Mouse (Mus musculus) ES-CJ7 (cell line): Measurements from ENCODE around the gene Strn4.
A peak's percentile ranks its signal among the peaks of the same experiment; 100 is the strongest.

Source experiments
- DNase-seq: peaks from one replicate; pipeline ENCODE4 v3.0.0; 2011; ENCODE audit warnings: low read depth, low spot score

The Strn4 gene

DNA sequence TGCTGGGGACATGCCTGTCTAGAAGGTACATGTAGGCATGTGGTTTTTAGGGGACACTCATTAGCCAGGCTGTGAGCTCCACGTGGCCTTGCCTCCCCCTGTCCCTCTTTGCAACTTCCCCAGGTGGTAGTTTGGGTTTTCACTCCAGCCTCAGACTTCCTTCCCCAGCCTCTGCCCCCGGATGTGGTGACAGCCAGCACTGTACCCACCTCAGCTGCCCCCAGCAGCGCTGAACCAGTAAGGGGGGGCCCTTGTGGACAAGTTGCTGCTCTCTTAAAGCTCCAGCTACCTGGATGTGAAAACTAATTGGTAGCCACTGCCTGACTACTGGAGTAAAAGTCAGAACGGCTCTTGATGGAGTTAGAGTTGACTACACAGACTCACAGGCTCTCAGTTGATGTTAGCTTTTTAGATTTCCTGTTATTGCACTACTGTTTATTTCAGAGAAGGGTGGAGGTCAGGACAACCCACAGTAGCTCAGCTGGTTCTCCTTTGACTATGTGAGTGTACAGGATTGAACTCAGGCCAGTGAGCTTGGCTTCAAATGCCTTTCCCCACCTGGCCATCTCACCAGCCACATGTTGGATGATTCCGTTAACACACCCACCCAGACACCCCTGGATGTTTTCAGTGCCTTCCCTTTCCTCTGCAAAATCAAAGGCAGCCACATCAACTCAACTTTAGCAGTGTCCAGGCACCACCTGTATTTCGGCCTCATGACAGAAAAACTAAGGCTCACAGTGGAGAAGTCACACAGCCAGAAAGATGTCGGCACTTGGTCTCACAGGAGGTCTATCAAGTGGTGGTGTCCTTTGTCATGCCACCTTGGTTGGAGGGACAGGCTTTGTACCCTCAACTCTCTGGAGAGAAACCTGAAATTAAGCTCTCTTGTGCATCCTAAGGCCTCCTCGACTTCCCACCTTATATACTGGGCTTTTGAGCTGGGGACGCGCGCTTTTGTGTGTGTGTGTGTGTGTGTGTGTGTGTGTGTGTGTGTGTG lies 26.2 kb downstream of the Strn4 start:
- no peak for DNase-seq

DNA sequence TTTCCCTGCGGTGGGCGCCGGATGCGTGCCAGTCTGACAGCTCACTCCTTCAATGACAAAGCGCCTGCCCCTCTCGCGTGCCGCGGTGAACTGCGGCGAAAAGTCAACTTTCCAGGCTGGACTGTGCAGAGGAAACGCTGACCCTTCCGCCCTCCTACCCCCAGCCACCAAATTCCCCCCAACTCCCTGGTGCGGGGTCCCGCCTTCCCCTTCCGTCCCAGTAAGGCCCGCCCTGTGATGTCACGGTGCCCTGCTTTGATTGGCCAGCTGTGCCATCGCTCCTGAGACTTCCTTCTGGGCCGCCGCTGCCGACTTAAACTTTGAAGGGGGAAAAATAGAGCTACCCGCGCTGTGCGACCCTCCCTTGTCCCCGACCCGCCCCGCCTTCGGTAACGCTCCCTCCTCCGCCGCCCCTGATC lies 27.0 kb downstream of the Strn4 start, which contains the start of gene Prkd2:
Prkd2 (plus strand) TSS at position 258 of the 419 bp plus-strand sequence.
- DNase-seq: peak; percentile 69

DNA sequence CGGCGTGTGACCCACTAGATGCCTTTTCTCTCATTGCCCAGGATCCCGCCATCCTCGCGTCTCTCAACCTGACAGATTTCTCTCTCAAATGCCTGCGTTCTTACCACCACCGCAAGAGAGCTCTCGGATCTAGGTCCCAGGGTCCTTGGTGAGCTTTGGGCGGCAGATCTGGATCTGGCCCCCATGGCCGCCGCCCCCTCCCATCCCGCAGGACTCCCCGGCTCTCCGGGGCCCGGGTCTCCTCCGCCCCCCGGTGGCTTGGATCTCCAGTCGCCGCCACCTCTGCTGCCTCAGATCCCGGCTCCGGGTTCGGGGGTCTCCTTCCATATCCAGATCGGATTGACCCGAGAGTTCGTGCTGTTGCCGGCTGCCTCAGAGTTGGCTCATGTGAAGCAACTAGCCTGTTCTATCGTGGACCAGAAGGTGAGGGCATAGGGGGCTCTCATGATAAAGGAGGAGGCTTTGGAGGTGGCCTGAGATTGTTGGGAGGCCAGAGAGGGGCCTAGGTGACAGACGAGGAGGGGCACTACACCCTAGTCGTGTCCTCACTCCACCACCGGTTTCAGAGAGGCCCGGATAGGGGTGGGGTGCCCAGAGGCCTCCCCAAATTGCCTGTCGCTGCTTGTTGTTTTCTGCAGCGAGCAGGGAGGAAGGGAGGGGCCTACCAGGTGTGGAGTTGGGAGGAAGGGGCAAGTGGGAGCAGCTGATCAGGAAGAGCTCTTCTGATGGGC lies 27.9 kb downstream of the Strn4 start:
- no peak for DNase-seq

DNA sequence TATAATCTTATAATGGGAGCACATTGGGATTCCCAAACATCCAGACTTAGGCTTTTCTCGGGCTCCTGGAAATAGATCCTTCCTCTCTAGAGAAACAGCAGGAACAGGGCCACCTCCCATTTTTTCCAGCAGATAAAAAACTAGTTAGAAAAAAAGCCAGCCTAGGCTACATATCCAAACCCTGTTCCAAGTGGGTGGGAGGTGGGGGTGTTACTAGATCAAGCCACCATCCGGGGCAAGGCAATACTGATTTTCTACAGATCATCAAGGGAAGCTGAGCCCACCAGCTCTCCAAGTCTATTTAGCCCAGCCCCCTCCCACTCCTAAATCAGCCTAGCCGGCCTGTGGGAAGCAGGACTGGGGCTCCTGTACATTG lies 29.0 kb downstream of the Strn4 start:
- no peak for DNase-seq

DNA sequence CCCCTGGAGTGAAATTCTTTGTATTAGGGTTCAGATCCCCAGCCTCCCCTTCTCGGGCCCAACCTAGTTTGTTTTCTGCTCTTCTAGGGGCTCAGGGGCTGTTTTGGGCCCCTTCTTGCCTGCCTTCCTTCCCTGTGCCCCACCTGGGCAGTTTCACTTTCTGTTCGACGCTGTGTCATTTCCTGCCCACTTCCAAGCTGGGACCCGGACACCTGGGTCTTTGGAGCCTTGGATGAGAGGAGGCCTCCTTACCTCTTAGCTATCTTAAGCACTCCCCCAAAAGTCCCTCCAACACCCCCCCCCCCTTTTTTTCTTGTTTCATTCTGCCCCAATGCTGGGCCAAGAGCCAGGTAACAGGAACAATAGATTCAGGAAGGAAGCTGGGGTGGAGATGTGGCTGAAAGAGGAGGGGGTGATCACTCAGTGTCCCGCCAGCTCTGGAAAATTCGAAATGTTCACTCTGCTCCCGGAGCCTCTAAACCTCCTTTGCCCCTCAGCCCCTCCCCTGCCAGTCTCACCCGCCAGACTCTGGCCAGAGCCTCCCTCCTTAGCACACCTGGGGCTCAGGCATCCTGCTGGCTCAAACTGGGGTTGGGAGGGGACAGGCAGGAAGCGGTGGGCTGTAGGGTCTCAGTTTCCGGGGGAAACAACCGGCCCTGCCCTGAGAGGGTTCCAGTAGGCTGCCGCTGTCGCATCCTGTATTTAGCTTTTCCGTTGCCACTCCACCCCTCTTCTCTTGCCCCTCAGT lies 29.6 kb downstream of the Strn4 start:
- peak; percentile 40 for DNase-seq

DNA sequence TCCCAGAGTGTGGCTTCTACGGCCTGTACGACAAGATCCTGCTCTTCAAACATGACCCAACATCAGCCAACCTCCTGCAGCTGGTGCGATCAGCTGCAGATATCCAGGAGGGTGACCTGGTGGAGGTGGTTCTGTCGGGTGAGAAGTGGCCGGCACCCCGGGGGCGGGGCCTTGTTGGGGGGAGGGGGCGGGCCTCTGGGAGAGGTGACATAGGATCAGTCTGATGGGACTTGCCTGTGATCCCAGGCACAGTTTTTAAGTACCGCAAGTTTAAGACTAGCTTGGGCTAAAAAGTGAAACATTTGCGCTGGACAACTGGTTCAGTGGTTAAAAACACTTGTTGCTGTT lies 30.1 kb downstream of the Strn4 start:
- no peak for DNase-seq

DNA sequence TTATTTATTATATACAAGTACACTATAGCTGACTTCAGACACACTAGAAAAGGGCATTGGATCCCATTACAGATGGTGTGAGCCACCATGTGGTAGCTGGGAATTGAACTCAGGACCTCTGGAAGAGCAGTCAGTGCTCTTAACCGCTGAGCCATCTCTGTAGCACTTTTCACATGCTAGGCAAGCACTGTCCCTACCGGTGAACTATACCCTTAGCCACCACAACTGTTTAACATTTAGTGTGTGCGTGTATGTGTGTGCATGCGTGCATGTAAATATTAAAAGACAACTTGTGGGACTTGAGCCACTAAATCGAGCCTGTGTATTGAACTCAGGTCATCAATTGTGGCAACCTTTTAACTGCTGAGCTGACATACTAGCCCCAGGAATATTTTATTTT lies 31.1 kb downstream of the Strn4 start:
- no peak for DNase-seq

DNA sequence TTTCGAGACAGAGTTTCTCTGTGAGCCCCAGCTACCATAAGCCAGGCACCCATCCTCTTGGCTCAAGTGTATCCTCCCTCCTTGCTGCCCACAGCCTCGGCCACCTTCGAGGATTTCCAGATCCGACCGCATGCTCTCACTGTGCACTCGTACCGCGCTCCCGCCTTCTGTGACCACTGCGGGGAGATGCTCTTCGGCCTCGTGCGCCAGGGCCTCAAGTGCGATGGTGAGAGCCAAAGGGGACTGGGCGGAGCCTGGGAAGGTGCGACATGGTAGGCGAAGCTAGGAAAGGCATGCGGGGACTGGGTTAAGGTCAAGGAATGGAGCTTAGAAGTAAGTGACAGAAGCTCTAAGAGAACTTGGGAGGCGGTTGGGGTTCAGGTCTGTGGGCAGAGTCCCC lies 31.8 kb downstream of the Strn4 start:
- DNase-seq: peak; percentile 55

DNA sequence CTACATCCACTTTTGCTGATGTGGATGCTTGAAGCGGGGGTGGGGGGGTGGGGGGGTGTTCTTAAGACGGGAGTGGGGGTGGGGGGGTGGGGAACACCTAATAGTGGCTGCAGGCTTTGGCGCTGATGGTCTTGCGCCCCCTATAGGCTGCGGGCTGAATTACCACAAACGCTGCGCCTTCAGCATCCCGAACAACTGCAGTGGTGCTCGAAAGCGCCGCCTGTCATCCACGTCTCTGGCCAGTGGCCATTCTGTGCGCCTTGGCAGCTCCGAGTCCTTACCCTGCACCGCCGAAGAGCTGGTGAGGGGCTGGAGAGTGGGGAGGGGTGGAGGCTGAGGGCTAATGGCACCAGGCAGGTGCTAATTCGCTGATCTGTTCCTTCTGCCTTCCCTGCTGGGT lies 32.9 kb downstream of the Strn4 start:
- DNase-seq: peak; percentile 67

DNA sequence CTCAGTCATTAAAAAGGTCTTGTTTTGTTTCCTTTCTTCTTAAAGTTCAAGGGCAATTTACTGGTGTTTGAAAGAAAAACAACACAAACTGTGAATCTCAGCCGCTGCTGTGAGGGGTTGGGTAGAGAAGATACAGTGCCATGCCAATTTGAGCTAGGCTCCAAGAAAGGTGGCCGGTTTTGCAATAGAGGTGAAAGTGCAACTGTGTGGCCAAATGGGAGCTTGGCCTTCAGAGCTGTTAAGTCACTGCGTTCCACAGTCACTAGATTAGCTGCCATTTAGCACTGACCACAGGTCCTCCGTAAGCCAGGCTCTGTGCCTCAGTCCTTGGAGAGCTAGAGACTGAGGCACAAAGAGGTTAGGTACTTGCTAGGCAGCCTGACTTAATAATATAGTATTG lies 35.9 kb downstream of the Strn4 start:
- DNase-seq: no peak

DNA sequence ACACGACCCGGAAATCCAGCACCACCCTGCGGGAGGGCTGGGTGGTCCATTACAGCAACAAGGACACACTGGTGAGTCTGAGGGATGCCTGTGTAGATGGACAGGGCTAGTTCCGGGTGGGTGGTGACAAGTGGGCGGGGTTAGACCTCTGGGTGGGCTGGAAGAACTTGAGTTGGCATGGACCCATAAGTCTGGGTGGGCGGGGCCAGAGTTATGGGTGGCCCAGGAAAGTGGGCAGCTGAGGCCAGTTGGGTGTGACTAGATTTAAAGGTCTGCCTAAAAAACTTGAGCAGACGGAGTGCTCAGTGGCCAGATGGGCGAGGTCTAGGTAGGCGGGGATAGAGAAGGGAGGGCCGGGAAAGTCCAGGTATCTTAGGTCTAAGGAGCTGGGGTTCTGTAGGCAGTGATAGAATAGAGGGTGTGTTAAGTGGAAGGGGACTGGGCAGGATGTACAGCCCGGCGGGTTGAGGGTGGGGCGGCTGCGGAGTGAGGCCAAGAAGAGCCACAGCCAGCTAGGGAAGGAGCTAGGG lies 37.7 kb downstream of the Strn4 start:
- no peak for DNase-seq

DNA sequence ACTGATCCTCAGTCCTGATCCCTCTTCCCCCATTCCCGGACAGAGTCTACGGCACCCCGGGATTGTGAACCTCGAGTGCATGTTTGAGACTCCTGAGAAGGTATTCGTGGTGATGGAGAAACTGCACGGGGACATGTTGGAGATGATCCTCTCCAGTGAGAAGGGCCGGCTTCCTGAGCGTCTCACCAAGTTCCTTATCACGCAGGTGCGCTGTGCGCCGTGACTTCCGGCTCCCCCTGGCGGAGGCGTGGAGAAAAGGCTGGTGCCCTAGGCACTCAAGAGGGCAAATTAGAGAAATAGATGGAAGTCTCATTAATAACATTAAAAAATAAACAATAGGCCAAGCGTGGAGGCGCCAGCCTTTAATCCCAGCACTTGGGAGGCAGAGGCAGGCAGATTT lies 42.6 kb downstream of the Strn4 start:
- DNase-seq: peak; percentile 69

DNA sequence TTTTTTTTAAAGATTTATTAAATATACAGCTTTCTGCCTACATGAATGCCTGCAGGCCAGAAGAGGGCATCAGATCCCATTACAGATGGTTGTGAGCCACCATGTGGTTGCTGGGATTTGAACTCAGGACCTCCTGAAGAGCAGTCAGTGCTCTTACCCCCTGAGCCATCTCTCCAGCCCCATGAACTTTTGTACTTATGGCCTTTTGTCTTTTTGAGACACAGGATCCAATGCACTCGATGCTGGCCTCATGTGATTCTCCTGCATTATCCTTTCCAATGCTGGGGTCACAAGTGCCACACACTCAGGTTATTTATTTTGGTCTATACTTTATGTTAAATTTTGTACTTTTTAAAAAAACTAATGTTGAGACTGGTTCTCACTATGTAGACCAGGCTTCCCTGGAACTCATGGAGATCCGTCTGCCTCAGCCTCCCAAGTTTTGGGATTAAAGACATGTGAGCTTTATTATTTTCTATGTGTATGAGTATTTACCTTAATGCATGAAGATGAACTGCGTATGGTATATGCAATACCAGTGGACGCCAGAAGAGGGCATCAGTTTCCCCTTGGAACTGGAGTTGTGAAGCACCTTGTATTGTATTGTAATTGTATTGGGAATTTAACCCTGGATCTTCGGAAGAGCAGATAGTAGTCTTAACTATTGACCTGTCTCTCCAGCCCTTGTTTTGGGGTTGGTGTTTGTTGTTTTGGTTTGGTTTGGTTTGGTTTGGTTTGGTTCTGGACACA lies 44.4 kb downstream of the Strn4 start:
- peak; percentile 77 for DNase-seq

DNA sequence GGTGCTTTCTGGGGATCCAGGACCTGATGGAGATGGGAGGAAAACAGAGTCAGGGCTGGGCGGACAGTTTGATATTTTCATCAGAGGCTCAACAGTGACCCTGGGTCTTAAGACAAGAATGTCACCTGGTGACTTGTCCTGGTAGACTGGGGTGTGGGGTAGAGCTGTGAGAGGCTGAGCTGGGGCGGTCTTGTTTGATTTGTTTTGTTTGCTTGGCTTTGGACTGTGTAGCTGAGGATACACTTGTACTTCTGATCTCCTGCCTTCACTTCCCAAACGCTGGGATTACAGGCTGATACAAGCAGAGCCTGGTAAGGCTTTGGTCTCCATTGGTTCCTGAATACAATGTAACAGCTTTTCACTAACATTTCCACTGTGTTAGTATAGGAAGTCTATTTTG lies 51.8 kb downstream of the Strn4 start:
- DNase-seq: no peak

DNA sequence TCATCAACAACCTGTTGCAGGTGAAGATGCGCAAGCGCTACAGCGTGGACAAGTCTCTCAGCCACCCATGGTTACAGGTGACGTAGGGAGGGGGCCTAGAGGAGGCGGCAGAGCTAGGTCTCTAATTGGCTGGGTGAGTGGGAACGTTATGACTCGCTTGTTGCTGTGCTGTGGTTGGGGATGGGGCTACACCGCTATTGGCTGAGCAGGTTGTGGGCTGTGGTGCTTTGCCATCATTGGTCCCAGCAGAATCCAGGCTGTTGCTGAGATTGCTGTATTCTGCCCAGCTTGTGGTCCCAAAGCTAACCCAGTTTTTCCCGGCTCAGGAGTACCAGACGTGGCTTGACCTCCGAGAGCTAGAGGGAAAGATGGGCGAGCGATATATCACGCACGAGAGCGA lies 53.8 kb downstream of the Strn4 start:
- DNase-seq: peak; percentile 97

DNA sequence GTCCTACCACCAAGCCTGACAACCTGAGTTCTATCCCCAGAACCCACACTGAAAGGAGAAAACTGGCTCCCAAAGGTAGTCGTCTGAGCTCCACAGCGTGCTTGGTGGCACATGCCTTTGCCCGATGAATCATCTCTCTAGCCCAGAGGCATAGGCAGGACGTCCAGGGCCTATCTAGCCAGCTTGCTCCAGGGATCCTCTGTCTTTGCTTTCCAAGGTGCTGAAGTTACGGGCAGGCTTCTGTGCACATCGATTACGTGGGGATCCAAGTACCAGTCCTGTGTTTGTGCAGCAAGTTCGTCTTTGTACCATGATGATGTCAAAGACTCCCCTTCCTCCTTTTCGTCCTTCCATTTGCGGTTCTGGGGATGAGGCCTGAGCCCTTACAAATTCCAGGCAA lies 55.9 kb downstream of the Strn4 start:
- no peak for DNase-seq

DNA sequence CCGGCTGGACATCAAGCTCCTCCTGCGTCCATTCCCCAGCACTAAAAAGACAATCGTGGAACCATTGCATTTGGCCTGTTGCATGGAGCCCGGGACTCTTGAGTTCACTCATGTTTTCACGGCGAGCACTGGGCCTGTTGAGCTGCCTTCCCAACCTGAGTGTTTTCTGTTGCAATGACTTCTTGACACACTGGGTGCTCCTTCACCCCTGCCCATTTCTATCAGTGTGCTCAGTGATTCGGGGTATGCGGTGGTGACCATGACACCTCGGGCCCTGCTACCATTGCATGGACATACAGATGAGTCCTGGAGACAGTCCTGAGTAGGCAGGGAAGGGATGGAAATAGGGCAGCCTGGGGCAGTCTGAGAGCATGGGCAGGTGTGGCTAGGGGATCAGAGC lies 56.8 kb downstream of the Strn4 start:
- no peak for DNase-seq

DNA sequence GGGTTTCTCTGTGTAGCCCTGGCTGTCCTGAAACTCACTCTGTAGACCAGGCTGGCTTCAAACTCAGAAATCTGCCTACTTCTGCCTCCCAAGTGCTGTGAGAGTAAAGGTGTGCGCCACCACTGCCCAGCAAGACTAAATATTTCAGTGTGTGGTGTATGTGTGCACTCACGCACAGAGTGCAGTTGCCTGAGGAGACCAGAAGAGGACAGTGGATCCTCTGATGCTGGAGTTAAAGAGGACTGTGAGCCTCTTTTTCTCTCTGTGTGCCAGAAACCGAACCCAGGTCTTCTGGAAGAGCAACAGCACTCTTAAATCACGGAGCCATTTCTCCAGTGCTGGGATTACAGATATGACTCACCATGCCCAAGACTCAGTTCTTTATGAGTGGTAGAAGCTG lies 57.7 kb downstream of the Strn4 start:
- DNase-seq: no peak

DNA sequence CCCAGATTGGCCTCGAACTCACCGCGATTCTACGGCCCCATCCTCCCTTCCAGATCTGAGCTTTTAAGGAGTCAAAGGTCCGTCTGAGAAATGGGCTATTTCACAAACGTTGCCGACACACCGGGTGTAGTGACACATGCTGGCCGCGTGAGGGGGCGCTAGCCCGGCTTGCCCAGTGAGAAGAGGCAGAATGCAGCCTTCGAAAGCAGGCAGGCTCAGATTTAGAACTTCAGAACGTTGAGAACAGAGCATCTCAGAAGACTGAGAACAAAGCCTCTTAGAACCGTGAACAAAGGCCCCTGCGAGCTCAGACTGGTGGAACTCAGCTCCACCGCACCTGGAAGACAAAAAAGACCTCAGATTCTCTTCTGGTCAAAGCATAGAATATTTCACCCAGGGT lies 58.5 kb downstream of the Strn4 start:
- peak; percentile 88 for DNase-seq

DNA sequence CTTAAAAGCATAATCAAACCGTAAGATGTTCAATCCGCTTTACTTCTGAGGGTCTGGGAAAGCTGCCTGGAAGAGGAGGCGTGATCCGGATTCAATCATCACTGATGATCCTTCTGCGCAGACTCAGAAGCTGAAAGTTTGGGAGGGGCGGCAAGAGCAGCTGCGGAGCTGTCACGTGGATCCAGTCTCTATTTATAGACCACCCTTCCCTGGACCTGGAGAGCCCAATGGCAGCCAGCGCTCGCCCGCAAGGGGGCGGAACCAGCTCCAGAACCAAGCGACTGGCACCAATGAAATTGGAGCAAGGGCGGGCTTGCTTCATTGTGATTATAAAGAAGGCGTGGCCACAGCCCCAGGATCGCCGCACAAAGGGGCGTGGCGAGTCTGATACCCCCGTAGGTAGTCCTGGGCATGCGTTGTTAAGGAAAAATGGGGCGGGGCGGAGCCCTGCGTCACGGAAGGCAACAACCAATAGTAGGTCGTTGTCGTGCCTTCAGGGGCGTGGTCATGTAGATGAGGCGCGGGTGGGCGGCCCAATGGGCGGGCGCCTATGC lies 59.1 kb downstream of the Strn4 start:
- DNase-seq: peak; percentile 99

DNA sequence AGATGAGACGGTGACA lies 59.4 kb downstream of the Strn4 start, which contains the start of gene Dact3:
Dact3 (plus strand) TSS at position 8 of the 16 bp plus-strand sequence.
- no peak for DNase-seq

DNA sequence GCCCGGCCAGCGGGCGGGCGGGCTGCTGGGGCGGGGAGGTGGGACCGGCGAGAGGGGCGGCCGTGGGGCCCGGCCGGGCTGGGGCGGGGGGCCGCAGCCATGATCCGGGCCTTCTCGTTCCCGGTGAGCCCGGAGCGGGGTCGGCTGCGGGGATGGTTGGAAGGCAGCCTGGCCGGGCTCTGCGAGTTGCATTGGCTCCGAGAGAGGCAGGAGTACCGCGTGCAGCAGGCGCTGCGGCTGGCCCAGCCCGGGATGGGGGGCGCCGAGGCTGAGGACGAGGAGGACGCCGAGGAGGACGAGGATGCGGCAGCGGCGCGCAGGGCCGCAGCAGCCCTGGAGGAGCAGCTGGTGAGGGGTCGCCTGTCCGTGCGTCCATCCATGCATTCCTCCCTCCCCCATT lies 59.6 kb downstream of the Strn4 start:
- no peak for DNase-seq
